Mouse (Mus musculus): ENCODE data around the gene Prdm1. TPM values are rescaled to one million over a fixed set of nuclear protein-coding genes. Genes with fewer than 3 reads are reported as not detected.

The Prdm1 gene
- polyA plus RNA-seq, 1 experiment = 0.90 TPM

GRCm38 (mm10) chr10:44457791-44458533 is 70.3 kb downstream of the Prdm1 start:
- WGBS = 1% methylated on average over 25 of the region's 25 CpGs
- TF ChIP-seq POLR2A (IDR thresholded peaks at IDR 0.05; ENCODE audit: borderline replicate concordance, control insufficient read depth, low read depth, low read length) = no peak
- no peak for TF ChIP-seq CTCF (IDR thresholded peaks at IDR 0.05; ENCODE audit: control insufficient read depth, insufficient read depth, low read length)
- Histone ChIP-seq H3K27ac (ENCODE audit: control insufficient read depth, insufficient read depth, low read depth, low read length, poor library complexity) (no peak overlapping the region), H3K4me3 (replicated peaks; ENCODE audit: control insufficient read depth, low read depth, low read length) (peak overlapping the region; percentile 69), H3K4me1 (ENCODE audit: control insufficient read depth, insufficient read depth, low read length) (no peaks in the 10 kb centered on the region)

GRCm38 (mm10) chr10:44456757-44457595 is 71.3 kb downstream of the Prdm1 start:
- TF ChIP-seq POLR2A (IDR thresholded peaks at IDR 0.05; ENCODE audit: borderline replicate concordance, control insufficient read depth, low read depth, low read length) = no peak
- no peak for TF ChIP-seq CTCF (IDR thresholded peaks at IDR 0.05; ENCODE audit: control insufficient read depth, insufficient read depth, low read length)
- H3K27ac ChIP-seq (ENCODE audit: control insufficient read depth, insufficient read depth, low read depth, low read length, poor library complexity) = no peak overlapping the region
- H3K4me3 ChIP-seq (replicated peaks; ENCODE audit: control insufficient read depth, low read depth, low read length) = peak overlapping the region; percentile 26

GRCm38 (mm10) chr10:44454753-44455152 is 73.5 kb downstream of the Prdm1 start:
- H3K27ac ChIP-seq (ENCODE audit: control insufficient read depth, insufficient read depth, low read depth, low read length, poor library complexity) = no peak overlapping the region
- no peaks in the 10 kb centered on the region for H3K4me1 ChIP-seq (ENCODE audit: control insufficient read depth, insufficient read depth, low read length)
- no peak overlapping the region for H3K4me3 ChIP-seq (replicated peaks; ENCODE audit: control insufficient read depth, low read depth, low read length)
- TF ChIP-seq POLR2A (IDR thresholded peaks at IDR 0.05; ENCODE audit: borderline replicate concordance, control insufficient read depth, low read depth, low read length) (no peak), CTCF (IDR thresholded peaks at IDR 0.05; ENCODE audit: control insufficient read depth, insufficient read depth, low read length) (no peak)
- 67% methylated on average over 4 of the region's 4 CpGs for WGBS

More at GRCm38 (mm10) chr10:44456757-44457595, 71.3 kb downstream of the Prdm1 start:
- 14% methylated on average over 31 of the region's 31 CpGs for WGBS
- H3K4me1 ChIP-seq (ENCODE audit: control insufficient read depth, insufficient read depth, low read length) = no peaks in the 10 kb centered on the region

GRCm38 (mm10) chr10:44454111-44454510 is 74.2 kb downstream of the Prdm1 start:
- no peak for TF ChIP-seq POLR2A (IDR thresholded peaks at IDR 0.05; ENCODE audit: borderline replicate concordance, control insufficient read depth, low read depth, low read length)
- TF ChIP-seq CTCF (IDR thresholded peaks at IDR 0.05; ENCODE audit: control insufficient read depth, insufficient read depth, low read length) = no peak
- WGBS = 49% methylated on average over 2 of the region's 2 CpGs
- Histone ChIP-seq H3K27ac (ENCODE audit: control insufficient read depth, insufficient read depth, low read depth, low read length, poor library complexity) (no peak overlapping the region), H3K4me1 (ENCODE audit: control insufficient read depth, insufficient read depth, low read length) (no peaks in the 10 kb centered on the region), H3K4me3 (replicated peaks; ENCODE audit: control insufficient read depth, low read depth, low read length) (no peak overlapping the region)

- H3K4me3 ChIP-seq (replicated peaks; ENCODE audit: control insufficient read depth, low read depth, low read length) = no peak overlapping the region
- 75% methylated on average over 2 of the region's 2 CpGs for WGBS
- no peak overlapping the region for H3K27ac ChIP-seq (ENCODE audit: control insufficient read depth, insufficient read depth, low read depth, low read length, poor library complexity)
- TF ChIP-seq CTCF (IDR thresholded peaks at IDR 0.05; ENCODE audit: control insufficient read depth, insufficient read depth, low read length) = no peak
- no peaks in the 10 kb centered on the region for H3K4me1 ChIP-seq (ENCODE audit: control insufficient read depth, insufficient read depth, low read length)
These were observed 77.5 kb downstream of the Prdm1 start for GRCm38 (mm10) chr10:44450835-44451234.

GRCm38 (mm10) chr10:44450108-44450507 is 78.2 kb downstream of the Prdm1 start:
- Histone ChIP-seq H3K27ac (ENCODE audit: control insufficient read depth, insufficient read depth, low read depth, low read length, poor library complexity) (no peak overlapping the region), H3K4me1 (ENCODE audit: control insufficient read depth, insufficient read depth, low read length) (no peaks in the 10 kb centered on the region), H3K4me3 (replicated peaks; ENCODE audit: control insufficient read depth, low read depth, low read length) (no peak overlapping the region)
- TF ChIP-seq CTCF (IDR thresholded peaks at IDR 0.05; ENCODE audit: control insufficient read depth, insufficient read depth, low read length) (no peak), POLR2A (IDR thresholded peaks at IDR 0.05; ENCODE audit: borderline replicate concordance, control insufficient read depth, low read depth, low read length) (no peak)
- 68% methylated on average over 13 of the region's 13 CpGs for WGBS

- H3K4me3 ChIP-seq (replicated peaks; ENCODE audit: control insufficient read depth, low read depth, low read length) = no peak overlapping the region
- no peaks in the 10 kb centered on the region for H3K4me1 ChIP-seq (ENCODE audit: control insufficient read depth, insufficient read depth, low read length)
- H3K27ac ChIP-seq (ENCODE audit: control insufficient read depth, insufficient read depth, low read depth, low read length, poor library complexity) = no peak overlapping the region
- 11% methylated on average over 5 of the region's 5 CpGs for WGBS
- TF ChIP-seq POLR2A (IDR thresholded peaks at IDR 0.05; ENCODE audit: borderline replicate concordance, control insufficient read depth, low read depth, low read length) (no peak), CTCF (IDR thresholded peaks at IDR 0.05; ENCODE audit: control insufficient read depth, insufficient read depth, low read length) (no peak)
These were observed 78.6 kb downstream of the Prdm1 start for GRCm38 (mm10) chr10:44449666-44450065.

- 9% methylated on average over 12 of the region's 12 CpGs for WGBS
- no peaks in the 10 kb centered on the region for H3K4me1 ChIP-seq (ENCODE audit: control insufficient read depth, insufficient read depth, low read length)
- TF ChIP-seq POLR2A (IDR thresholded peaks at IDR 0.05; ENCODE audit: borderline replicate concordance, control insufficient read depth, low read depth, low read length) (no peak), CTCF (IDR thresholded peaks at IDR 0.05; ENCODE audit: control insufficient read depth, insufficient read depth, low read length) (no peak)
- H3K4me3 ChIP-seq (replicated peaks; ENCODE audit: control insufficient read depth, low read depth, low read length) = no peak overlapping the region
- no peak overlapping the region for H3K27ac ChIP-seq (ENCODE audit: control insufficient read depth, insufficient read depth, low read depth, low read length, poor library complexity)
These were observed 80.1 kb downstream of the Prdm1 start for GRCm38 (mm10) chr10:44448165-44448564.
